Mouse (Mus musculus) liver, embryonic 14.5 days (tissue): ENCODE data around the gene Uox.

Experiments
- CTCF ChIP-seq: IDR thresholded peaks from 2 replicates; pipeline ENCODE4 v1.5.1; 2016; ENCODE audit warnings: antibody characterized with exemption, low read depth, control low read depth
- EP300 ChIP-seq: IDR thresholded peaks from 2 replicates; pipeline ENCODE4 v1.6.1; 2016; ENCODE audit warnings: antibody characterized with exemption, low read depth

DNA sequence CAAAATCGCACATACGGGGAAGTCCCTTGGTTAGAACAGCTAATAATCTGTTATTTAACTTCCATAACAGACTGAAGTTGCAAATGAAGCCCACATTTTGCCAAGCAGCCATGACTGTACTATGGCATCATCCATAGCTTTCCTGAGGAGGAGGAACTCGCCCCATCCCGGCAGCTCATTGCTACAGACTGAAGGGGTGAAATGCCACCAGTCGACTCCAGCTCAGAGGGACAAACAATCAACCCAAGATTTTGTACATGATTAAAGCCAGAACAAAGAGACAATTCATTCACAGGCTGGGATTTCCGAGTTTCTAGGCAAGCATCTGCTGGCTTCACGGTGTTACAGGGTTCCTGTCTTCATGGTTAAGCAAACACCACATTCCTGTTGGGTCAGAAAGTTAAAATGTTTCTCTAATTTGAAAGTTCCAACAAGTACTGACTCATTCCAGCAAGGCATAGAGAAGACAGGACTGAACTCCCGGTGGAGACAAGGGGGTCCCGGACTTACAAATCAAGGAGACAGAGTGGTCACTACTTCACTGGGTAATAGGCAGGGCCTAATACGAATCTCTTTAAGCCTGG is 79.2 kb downstream of the Uox start:
- no peak for TF ChIP-seq CTCF
- no peak for TF ChIP-seq EP300
